Mouse (Mus musculus): ENCODE results near the gene Nsun7. TPM values are rescaled to one million over a fixed set of nuclear protein-coding genes. Genes with fewer than 3 reads are reported as not detected.
"Not testable (repeated sequence)": the region's sequence is repeated elsewhere in the genome, so short reads cannot be mapped to it uniquely, and the experiment has no call there.

The Nsun7 gene
- not detected in 2 replicates for total RNA-seq (2015; ENCODE audit: low replicate concordance)
- total RNA-seq (2017; ENCODE audit: low replicate concordance), result not detected in 2 replicates

DNA sequence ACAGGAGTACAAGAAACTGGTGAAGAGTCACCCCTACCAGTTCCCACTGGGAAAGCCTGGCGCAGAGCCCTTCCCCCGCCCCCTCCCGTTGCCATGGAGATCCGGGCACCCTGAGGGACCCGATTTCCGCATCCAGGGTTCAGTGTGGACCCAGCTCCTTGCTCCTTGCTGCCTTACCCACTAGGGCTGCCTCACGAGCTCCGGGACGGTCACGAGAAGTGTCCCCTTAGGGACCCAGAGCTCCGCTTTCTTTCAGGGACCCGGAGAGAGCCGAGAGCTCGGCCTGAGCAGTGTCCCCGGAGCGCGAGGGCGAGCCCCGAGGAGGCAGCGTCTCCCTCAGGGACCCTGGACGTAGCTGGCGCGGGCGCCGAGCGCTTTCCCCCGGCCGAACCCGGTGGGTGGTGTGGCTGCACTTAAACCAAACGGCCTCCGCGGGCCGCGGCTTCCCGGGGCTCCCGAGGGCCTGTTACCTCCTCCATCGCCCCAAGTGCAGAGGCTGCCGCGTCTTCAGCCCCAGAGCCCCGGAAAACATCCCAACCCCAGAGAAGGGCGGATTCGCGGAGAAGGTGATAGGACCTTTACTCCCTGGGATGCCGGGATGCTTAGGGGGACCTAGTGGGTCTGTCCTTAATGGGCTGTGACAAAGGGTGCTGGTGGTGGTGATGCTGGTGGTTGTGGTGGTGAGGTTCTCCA lies at the start of gene Nsun7:
Gene Nsun7, plus strand, starts transcription at position 142 of the 693 bp plus-strand sequence.
- no peak for ATAC-seq (replicated peaks; ENCODE audit: low FRiP score, poor library complexity, severe bottlenecking)

DNA sequence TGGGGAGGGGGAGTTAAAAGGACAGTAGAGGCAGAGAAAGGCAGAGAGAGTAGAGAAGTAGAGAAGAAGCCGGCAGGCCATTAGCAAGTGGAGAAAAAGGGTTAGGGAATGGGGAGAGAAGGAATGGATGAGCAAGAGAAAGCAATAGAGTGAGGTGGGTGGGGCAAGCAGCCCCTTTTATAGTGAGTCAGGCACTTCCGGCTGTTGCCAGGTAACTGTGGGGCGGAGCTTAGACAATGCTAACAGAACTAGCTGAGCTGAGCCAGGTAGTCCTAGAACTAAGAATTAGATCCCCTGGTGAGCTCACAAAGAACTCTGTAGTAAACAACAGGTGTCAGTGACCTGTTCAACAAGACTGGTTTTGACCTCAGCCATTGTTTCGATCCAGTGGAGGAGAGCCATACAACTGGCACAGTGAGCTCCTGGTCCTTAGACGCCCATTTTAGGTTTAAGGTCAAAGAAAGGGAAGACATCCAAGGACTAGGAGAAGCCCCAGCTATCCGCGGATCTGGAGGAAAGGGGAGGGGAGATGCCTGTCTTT lies 45.2 kb upstream of the Nsun7 start:
- ATAC-seq (replicated peaks; ENCODE audit: low FRiP score, poor library complexity, severe bottlenecking), result no peak

DNA sequence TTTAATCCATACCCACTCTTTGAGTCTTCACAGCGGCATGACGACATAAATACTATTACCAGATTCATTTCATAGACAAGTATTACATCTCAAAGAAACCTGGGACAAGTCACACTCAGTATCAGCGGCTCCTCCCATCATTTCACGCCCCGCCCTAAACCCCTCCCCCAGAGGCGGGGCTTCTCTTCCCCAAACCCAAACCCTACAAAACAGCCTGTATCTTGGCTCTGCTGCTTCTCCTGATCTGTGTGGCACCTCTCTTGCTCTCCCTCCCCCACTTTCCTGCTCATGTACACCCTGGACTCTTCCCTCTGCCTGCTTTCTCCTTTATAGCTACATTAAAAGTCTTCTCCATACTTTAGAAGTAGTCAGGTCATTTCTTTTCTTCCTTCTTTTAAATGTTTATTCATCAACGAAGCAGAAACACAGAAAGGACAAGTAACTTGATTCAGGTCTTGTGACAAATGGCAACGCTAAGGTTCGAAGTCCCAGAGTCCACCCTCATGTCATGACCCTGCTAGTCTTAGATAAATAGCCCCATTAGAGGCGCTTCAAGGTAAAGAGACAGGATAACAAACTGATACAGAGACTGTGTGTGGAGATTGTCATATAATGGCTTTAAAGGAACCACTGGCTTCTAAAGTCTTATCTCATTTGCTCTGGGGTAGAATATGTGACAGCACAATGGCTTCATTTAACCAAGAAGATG lies 44.0 kb upstream of the Nsun7 start:
- no peak for ATAC-seq (replicated peaks; ENCODE audit: low FRiP score, poor library complexity, severe bottlenecking)

DNA sequence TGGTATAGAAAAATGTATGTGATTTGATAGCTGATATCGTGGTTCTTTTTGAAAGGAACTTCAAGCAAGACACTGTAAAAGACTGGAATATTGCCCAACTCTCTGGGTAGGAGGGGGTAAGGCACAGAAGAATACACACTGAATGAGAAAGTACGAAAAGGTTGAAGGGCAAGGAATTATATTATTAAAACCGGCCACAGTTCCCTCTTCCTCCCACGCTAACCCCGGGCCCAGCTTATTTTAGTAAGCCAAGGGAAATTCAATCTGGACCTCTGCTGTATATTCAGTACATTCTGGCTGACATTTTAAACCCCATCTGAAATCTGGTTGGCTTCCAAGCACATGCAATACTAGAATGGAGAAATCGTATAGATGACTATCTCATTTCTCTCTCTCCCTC lies 40.0 kb upstream of the Nsun7 start:
- no peak for ATAC-seq (replicated peaks; ENCODE audit: low FRiP score, poor library complexity, severe bottlenecking)

DNA sequence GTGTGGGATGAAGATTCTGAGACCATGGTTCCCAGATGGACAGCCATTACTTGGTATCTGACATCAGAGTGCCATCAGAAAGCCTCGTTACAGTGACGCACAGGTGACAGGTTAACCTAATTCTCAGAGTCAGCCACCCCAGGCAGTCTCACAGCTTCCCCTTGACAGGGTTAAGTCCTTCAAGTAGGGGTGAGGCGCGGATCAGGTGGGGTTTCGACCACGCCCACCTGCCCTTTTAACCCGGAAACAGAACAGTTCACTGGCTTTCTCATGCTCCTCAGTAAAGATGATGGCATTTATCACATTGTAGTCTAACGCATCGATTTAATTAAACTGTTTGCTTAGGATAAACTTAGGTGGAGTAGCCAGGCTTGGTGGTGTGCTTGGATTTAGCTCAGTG lies 39.1 kb upstream of the Nsun7 start:
- ATAC-seq (replicated peaks; ENCODE audit: low FRiP score, poor library complexity, severe bottlenecking), result no peak

DNA sequence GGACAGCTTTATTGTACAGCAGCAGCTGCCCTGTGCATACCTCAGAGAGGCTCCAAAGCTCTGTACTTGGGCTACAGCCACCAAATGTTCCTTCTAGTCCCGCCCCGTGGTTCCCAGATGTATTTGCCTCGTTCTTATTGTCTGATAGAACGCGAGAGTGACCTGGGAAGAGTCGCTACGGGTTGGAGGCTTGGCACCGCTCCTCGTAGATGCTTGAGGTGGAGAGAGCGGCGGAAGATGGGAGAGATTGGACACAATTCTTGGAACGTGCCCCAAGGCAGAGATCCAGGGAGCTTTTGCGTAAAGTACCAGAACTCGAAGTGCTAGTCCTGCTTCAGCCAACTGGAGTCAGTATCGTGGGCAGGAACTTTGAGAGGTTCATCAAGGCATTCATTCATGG lies 36.8 kb upstream of the Nsun7 start:
- no peak for ATAC-seq (replicated peaks; ENCODE audit: low FRiP score, poor library complexity, severe bottlenecking)

DNA sequence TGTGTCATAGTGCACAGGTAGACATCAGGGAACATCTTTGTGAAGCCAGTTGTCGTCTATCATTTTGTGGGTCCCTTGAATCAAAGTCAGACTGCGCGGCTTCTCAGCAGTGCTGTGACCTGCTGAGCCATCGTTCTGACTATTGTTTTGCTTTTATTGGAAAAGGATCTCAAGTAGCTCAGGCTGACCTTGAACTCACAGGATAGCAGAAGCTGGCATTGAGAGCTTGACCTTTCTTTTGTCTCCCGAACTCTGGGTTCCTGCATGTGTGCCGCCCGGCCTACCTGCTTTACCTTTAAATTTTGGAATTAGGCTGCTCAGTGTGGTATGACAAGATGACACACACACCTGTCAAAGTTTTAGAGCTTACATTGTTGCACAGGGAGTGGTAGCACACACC lies 33.2 kb upstream of the Nsun7 start:
- ATAC-seq (replicated peaks; ENCODE audit: low FRiP score, poor library complexity, severe bottlenecking), result no peak

DNA sequence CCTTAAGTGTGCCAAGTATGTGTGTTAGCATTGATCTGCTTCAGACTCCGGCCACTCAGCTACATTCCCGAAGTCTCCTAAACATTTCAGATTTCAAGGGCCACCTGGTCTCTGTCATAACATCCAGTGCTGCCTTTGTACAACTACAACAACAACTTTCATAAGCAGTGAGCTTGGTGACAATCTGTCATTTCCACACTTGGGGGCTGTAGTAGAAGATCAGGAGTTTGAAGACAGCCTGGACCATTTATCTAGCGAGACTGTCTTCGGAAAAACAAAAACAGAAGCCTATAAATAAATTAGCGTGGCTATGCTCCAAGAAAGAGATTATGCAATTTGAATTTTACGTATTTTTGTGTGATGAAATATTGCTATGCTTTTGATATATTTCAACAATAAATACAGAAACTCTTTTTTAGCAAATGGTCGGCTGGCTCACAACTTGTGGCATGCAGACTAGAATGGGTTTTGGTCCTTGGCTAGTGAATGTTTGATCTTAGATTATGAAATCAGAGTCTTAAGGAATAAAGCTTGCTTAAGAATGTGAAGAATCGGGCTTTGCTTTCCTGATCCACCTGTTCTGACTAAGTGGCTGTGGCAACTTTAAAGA lies 27.9 kb upstream of the Nsun7 start:
- no peak for ATAC-seq (replicated peaks; ENCODE audit: low FRiP score, poor library complexity, severe bottlenecking)

DNA sequence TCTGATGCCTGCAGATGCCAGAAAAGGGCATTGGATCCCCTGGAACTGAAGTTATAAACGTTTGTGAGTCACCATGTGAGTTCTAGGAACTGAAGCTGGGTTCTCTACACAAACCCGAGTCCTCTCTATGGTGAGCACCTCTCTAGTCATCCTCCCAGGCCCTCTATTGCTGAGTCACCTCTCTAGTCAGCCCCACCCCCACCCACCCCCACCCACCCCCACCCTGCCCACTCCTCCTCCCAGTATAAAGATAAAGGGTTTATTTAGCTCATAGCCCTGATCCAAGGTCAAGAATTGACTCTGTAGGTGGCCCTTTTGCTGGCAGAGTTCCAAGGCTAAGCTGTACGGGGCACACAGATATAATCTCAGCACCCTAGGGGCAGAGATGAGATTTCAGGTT lies 27.2 kb upstream of the Nsun7 start:
- no peak for ATAC-seq (replicated peaks; ENCODE audit: low FRiP score, poor library complexity, severe bottlenecking)

DNA sequence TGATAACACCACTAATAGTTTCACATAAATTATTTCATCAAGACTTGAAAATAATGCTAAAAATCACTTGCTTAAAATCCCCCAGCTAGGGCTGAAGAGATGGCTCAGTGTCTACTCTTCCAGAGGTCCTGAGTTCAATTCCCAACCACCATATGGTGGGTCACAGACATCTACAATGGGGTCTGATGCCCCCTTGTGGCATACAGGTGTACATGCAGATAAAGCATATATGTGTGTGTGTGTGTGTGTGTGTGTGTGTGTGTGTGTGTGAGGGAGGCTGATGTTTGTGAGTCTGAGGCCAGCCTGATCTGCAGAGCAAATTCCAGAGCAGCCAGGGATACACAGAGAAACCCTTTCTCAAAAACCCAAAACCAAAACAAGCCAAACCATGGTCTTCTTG lies 17.8 kb upstream of the Nsun7 start:
- ATAC-seq (replicated peaks; ENCODE audit: low FRiP score, poor library complexity, severe bottlenecking), result no peak

DNA sequence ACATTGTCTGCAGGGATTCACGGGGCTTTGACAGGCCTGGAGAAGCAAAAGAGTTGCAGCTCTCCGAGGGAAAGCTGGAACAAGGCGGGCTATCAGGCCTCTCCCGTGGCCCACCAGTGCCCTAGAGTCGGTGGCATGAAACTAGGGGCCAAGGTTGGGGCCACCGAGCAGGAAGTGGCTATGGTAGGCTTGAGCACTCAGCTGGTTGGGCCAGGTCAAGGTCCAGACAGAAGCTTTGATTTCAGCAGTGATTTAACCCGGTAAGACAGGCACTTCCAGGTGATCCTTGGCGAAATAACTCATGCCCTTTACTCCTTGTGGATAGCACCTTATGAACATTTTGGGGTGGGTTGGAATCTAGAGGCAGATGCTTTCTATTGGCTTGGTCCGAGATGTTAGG lies 16.2 kb upstream of the Nsun7 start:
- ATAC-seq (replicated peaks; ENCODE audit: low FRiP score, poor library complexity, severe bottlenecking), result no peak

DNA sequence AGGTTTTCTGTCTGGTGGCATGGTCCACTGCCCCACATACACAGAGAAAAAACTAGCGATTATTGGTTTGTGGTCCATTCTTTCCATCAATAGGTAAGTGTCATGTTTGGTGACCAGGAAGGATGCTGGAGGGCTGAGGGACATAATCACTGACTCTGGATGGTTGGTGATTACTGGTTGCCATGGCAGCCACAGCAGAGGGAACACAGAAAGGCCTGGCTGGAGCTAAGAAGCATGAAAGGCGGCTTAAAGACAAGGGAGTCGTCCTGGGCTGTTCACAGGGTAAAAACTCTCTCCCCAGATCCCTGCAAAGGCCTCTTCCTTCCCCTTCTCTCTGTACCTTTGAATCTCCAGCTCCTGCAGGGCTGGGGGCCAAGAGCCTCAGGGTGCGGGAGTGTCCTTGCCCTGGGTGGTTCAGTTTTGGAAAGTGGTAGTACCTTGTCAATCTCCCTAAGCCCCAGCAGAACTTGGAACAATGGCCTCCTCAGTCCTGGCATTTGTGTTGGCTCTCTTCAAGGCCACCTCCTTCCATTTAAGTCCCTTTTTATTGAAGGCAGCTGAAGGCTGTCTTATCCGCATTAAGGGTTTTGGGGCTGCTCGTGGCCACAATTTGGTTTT lies 15.5 kb upstream of the Nsun7 start:
- no peak for ATAC-seq (replicated peaks; ENCODE audit: low FRiP score, poor library complexity, severe bottlenecking)

DNA sequence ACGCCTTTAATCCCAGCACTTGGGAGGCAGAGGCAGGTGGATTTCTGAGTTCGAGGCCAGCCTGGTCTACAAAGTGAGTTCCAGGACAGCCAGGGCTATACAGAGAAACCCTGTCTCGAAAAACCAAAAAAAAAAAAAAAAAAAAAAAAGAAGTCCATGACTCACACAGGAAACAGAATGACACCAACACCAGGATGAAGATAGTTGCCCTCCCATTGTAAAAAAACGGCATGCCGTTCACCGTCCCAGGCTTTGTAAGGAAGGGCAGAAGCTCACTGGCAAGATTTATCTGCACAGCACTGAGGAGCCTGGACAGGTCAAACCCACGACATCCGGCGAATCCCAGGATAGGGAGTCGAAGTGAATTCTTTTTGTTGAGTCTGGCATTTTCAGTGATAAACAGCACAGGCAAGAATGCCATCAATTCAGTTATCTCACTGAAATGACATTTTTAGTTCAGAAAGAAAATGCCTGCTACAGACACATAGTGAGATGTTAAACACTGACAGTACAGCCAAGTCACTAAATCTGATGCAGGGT lies 13.7 kb upstream of the Nsun7 start:
- ATAC-seq (replicated peaks; ENCODE audit: low FRiP score, poor library complexity, severe bottlenecking), result no peak

DNA sequence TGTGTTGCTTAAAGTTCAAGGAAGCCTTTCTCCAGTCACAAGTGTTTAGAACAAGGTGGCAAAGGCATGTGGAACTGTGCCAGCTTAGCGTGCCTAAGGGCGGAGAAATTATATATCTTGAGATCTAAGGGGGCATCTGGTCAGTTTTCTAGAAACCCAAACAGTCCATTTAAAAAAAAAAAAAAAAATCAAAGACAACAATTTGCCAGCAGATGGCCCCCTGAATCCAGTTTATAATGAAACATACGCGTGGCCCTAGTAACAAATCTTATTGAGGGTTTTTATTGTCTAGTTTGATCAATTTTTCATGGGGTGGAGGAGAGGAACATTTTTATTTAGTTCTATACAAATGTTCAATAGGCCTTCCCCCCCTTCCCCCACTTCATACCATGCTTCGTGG lies 6.5 kb upstream of the Nsun7 start:
- ATAC-seq (replicated peaks; ENCODE audit: low FRiP score, poor library complexity, severe bottlenecking), result no peak

DNA sequence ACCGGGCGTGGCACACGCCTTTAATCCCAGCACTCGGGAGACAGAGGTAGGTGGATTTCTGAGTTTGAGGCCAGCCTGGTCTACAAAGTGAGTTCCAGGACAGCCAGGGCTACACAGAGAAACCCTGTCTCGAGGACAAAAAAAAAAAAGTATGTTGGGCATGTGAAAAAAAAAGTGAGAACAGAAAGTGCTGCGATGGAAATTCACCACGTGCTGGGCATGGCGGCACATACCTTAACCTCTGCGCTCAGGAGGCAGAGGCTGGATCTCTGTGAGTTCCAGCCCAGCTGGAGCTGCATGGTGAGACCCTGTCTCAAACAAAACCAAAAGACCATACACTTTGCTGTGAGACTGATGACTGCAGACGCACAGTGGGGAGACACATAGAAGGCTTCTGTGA lies 4.7 kb upstream of the Nsun7 start:
- no peak for ATAC-seq (replicated peaks; ENCODE audit: low FRiP score, poor library complexity, severe bottlenecking)

DNA sequence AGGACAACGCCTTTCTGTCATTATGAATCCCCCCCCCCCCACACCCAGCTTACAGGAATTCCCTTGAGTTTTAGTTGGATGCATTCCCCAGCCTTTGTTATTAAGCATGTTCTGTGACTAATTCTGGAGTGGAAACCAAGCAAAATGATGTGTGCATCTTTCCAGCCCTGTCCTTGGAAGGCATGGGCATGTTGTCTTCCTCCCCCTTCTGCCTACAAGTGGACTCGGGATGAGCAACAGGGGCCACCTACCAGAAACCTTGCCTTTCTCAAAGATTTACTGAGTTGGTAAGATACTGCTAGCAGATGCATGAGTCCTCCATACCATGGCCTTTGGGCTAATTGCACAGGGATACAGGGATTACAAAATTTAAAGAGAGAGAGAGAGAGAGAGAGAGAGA lies 697 bp upstream of the Nsun7 start:
- no peak for ATAC-seq (replicated peaks; ENCODE audit: low FRiP score, poor library complexity, severe bottlenecking)

DNA sequence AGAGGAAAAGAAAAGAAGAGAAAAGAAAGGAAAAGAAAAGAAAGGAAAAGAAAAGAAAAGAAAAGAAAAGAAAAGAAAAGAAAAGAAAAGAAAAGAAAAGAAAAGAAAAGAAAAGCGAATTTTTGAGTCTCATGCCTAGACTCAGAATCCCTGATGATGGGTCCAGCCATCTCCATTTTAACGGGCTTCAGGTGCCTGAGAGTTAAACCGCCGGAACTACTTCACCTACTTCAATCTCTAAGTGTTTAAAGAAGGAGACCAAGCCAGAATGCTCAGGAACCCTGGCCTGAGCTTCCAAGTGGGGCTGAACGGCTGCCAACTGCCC lies 304 bp upstream of the Nsun7 start:
- ATAC-seq (replicated peaks; ENCODE audit: low FRiP score, poor library complexity, severe bottlenecking), result not testable (repeated sequence)

DNA sequence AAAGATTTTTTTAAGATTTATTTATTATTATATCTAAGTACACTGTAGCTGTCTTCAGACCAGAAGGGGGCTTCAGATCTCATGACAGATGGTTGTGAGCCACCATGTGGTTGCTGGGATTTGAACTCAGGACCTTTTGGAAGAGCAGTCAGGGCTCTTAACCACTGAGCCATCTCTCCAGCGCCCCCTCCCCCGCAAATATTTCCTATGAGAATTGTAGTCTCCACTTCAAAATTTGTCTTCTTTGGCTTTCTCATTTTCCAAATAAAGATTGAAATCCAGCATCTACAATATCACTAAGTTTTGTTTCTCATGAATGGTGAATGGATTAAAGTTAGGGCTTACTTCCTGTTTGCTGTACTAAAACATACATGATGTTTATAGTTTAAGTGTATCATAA lies 2.8 kb downstream of the Nsun7 start:
- ATAC-seq (replicated peaks; ENCODE audit: low FRiP score, poor library complexity, severe bottlenecking), result no peak

DNA sequence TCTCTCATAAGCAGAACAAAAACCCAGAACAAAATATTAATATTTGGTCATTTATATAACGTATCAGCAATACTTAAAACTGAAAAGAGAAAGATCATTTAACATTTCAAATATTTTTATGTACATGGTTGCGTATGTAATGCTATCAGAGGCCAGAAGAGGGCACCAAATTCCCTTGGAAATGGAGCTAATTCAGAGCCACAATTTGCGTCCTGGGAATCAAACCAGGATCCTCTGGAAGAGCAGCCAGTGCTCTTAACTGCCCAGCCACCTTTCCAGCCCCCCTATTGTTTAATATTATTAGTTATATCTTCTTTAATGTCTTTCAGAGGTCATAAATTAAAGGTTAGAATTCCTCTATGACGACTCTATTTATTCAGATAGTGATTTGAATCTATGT lies 3.7 kb downstream of the Nsun7 start:
- ATAC-seq (replicated peaks; ENCODE audit: low FRiP score, poor library complexity, severe bottlenecking), result no peak

DNA sequence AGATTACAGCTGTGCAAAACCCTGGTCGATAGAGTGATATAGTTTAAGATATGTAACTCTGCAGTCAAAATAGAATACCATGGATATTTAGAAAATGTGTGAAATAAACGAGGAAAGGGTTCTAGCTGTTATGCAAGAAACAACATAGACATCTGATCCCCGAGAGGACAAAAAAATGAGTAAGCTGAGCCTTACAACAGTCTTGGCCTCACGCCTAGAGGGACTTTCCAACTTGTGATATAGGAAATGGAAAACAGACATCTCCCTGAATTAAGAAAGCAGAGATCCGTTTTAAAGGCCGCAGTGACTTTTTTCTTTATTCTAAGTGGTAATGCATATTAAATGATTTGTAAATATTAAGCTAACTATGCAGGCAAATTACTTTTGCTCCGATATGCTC lies 9.9 kb downstream of the Nsun7 start:
- ATAC-seq (replicated peaks; ENCODE audit: low FRiP score, poor library complexity, severe bottlenecking), result no peak

Data from erythroblast, adult 5-6 weeks (primary cell).